Mouse (Mus musculus) liver, adult (tissue): ENCODE measurements around the gene Cd151.

Experiments
- GATA4 ChIP-seq: IDR thresholded peaks from 2 replicates; pipeline ENCODE4 v1.6.1; 2014; ENCODE audit warnings: mild to moderate bottlenecking, low read length; ENCODE audit not compliant: insufficient replicate concordance

Cd151 gene

GRCm38 (mm10) chr7:141467230-141468030 is at the start of gene Cd151:
Gene Cd151, plus strand, starts transcription at chr7:141467392.
- peak; percentile 4; the same call in 1 of the 2 replicates for TF ChIP-seq GATA4

DNA sequence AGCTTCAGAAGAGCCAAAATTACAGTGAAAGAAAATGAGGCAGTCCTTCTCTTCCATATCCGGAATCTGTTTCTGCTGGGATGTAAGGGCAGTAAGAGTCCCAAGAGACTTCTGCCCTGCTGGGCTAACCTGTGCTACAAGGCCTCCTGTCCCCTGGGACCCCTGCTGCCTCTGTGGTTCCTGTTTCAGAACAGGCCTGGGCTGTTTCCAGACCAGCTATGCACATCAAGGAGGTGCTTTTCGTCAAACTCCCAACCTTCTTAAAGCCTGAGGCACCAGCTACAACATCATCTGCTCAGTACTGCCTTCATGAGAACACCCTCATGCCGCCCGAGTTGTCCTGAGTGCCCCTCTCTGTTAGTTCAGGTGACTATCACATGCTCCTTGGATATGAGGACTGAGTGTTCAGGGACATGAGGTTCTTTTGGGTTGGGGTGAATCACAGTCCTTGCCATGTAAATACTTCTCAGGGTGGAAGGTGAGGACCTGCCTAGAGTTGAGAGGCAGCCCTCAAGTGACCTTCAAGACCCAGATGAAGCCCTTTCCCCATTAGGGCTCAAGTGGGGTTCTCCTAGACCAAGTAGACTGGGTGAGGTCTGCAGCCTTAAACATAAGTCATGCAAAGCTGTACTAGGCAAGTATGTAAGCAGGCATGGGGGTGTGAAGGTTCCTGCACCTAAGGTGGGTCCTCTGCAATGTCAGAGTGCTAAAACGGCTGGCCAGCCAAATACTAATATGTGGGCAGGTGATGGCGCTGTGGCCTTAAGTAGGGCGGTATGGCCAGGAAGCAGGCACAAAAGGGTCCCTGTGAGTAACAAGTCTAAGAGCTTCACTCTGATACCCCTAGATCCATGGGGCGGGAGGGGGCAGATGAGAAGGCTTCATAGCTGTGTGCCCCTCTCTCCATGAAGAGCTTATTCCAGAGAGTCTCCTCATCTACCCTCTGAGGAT is 49.2 kb upstream of the Cd151 start:
- no peak for TF ChIP-seq GATA4

DNA sequence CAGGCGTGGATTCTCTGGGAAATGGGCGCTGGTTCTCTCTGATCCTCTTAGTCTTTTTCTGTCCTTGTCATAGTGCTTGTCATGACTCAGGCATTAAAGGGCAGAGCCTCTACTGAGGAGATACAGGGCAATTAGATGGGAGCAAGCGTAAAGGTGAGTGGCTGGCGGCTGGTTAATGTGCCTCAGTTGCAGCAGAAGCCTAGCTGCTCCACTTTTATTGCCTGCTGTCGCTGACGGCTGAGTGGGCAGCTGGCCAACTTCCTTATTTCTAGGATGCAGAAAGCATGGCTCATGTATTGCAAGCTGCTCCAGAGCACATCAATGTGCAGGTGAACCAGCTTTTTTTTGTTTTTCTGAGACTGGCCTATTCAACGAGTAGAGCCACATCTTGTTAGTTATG is 48.2 kb upstream of the Cd151 start:
- no peak for TF ChIP-seq GATA4

DNA sequence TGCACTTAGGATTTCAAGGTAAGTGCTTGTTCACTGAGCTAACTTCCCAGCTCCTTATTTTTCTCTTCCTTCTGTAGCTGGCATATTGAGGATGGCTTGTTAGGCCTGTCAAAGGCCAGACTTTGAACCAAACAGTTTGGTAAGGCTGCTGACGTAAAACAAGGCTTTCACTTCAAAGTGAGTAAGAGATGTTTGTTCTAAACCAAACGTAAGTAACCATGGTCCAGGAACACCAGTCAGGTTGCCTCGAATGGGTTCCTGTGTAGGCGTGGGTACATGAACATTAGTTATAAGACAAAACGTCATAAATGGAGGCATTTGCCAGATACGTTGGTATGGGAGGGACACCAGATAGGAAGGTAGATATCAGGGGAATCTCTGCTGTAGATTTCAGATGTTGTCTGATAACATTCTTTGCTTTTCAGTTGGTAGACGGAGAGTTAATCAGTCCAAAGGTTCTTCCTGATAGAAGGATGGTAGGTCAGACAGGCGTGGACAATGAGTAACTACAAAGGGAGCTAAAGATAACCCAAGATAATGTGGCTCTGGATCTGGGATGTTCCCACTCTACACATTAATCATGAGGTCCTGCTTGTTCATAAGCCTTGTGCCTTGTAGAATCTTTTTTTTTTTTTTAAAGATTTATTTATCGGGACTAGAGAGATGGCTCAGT is 47.0 kb upstream of the Cd151 start:
- peak; percentile 97 for TF ChIP-seq GATA4

- no peak for TF ChIP-seq GATA4
Measured at GRCm38 (mm10) chr7:141423811-141424210, 43.4 kb upstream of the Cd151 start.

- TF ChIP-seq GATA4 = no peak
Measured at GRCm38 (mm10) chr7:141426948-141427730, 40.1 kb upstream of the Cd151 start.

GRCm38 (mm10) chr7:141428701-141429100 is 38.5 kb upstream of the Cd151 start:
- TF ChIP-seq GATA4 = no peak

GRCm38 (mm10) chr7:141429310-141429709 is 37.9 kb upstream of the Cd151 start, which contains the start of gene Cend1:
Gene Cend1, minus strand, starts transcription at chr7:141429491.
- TF ChIP-seq GATA4 = no peak

DNA sequence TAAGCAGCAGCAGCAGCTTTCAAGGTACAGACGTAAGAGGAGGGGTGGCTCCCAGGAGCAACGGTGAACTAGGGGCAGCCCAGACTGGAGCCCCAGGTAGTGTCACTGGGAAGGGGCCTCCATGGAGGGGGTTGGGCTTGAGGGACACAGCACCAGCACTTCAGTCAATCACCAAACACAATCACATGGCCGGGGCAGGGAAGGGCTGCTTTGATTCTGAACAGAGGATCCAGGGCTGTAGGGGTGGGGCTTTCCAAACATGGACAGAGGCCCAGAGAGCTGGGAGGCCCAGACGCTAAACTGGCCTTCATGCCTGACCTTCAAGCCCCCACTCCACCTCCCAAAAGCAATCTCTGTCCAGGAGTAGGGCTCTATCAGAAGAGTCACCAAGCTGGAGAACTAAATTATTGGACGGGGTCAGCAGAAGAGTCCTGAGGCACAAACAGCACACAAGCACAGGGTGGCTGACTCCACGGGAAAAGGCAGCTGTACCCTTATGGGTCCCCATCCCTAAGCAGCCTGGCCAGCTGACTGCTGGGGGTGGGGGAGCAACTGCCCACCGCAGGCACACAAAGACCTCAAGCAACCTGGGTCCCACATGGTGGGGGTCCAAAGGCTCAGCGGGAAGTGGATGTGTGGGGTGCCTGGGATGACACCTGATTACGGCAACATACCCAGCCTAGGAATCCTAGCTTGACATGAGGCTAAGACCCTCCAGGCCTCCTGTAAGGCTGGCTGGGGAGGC is 37.2 kb upstream of the Cd151 start:
- no peak for TF ChIP-seq GATA4

GRCm38 (mm10) chr7:141430585-141431240 is 36.5 kb upstream of the Cd151 start:
- no peak for TF ChIP-seq GATA4

DNA sequence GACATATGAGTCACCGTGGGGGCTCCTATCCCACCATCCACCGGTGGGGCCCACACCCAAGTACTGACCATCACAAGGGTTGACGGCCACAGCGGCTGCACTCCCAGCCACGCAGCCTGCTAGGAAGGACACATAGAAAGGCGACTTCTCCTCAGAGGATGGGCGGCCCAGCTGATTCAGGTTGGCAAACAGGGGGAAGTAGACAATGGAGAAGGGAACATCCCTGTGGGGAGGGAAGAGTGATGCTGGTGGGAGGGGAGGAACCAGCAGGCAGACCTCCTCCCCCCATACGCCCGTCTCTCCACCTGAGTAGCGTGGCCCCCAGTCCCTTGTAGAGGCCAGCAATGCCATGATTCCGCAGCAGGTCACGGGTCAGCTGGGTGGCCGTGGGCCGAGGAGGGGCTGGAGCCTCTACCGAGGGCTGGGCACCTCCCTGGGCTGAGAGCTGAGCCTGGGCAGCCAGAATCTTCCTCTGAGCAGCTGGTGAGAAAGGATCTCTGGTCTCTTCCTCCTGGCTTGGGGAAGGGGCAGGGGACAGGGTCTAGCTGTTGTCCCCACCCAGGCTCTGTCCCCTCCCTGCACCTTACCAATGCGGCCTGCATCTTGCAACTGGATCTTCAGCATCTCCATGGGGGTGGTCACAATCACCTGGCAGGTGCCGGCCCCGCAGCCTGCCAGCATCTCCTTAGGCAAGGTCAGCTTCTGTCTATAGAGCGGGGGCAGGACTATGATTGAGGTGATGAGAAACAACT is 35.6 kb upstream of the Cd151 start:
- no peak for TF ChIP-seq GATA4

GRCm38 (mm10) chr7:141432186-141432611 is 35.0 kb upstream of the Cd151 start:
- TF ChIP-seq GATA4 = no peak
